Mouse (Mus musculus) urinary bladder, postnatal 36 days (tissue): Measurements from ENCODE around the gene Gm2056.
"Not testable (repeated sequence)": the region's sequence is repeated elsewhere in the genome, so short reads cannot be mapped to it uniquely, and the experiment has no call there.

Source experiments
- DNase-seq, 2 experiments: peaks; one replicate each; pipeline ENCODE4 v3.0.0; 2022; ENCODE audit warnings: low spot score in 2 of 2, mixed read lengths in 1 of 2

The Gm2056 gene

DNA sequence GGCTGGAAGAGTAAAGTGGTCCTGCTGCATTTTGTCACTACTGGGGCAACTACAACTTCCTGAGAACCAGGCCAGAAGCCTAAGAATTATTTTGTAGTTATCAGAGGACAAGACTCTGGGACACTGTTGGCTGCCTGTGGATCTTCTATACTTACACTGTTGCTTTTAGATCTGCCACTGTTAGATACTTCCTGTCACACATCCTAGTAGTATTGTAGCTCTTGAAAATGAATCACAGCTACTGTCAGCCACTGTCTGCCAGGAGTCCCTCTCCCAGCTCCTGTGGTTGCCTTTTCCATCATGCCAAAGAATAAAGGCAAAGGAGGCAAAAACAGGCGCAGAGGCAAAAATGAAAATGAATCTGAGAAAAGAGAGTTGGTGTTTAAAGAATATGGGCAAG is at the start of gene Gm2056:
Gene Gm2056 (plus strand): TSS at position 301 of the 400 bp plus-strand sequence.
- not testable (repeated sequence) for DNase-seq

DNA sequence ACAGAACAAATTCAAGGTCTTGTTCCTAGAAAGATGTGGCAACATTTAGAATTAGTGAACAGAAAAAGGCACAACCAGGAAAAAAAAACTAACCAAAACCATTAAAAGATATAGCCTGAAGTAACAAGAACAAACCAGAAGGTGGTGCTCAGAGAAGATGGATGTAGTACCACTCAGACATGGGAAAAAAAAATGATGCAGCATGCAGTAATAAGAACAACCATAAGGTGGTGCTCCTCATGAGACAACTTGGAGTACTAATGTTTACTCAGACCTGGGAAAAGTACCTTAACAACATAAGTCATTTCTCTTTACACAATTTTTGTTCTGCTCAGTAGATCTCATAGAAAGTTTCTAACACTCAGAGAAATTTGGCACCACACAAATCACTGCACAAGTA is 42.8 kb upstream of the Gm2056 start:
- DNase-seq: not testable (repeated sequence)

GRCm38 (mm10) chr12:88004118-88004517 is 22.7 kb upstream of the Gm2056 start:
- DNase-seq: not testable (repeated sequence)

DNA sequence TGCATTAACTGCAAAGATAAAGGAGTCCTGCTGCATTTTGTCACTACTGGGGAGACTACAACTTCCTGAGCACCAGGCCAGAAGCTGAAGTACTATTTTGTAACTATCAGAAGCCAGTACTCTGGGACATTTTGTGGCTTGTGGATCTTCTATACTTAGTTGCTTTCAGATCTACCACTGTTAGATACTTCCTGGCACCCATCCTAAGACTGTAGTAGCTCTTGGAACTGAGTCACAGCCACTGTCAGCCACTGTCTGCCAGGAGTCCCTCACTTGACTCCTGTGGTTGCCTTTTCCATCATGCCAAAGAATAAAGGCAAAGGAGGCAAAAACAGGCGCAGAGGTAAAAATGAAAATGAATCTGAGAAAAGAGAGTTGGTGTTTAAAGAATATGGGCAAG is 15.3 kb upstream of the Gm2056 start, which contains the start of gene Gm2075:
Gene Gm2075 (plus strand): TSS at position 301 of the 400 bp plus-strand sequence.
- not testable (repeated sequence) for DNase-seq

- DNase-seq: not testable (repeated sequence)
These were observed 8.1 kb upstream of the Gm2056 start, which contains the start of gene Gm6803 for GRCm38 (mm10) chr12:88018671-88019070. TSS of gene Gm6803 (minus strand) at chr12:88018771.

DNA sequence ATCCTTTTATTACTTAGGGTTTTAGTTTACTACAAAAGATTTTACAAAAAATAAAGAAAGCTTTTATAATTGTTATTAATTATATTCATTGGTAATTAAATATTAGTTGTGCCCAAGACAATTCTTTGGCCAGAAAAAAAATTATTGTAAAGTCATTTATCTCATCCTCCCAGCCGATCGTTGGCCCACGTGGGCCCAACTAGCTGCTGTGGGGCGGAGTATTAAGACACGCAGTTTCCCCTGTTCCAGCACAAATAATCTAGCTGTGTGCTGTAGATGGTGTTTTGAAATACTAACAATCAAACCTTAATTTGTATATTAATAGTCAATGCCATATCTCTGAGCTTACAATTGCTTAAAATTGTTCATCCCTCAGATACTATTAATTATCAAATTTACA is 5.4 kb downstream of the Gm2056 start:
- not testable (repeated sequence) for DNase-seq

- DNase-seq: not testable (repeated sequence)
These were observed 12.3 kb downstream of the Gm2056 start for GRCm38 (mm10) chr12:88039062-88039461.

DNA sequence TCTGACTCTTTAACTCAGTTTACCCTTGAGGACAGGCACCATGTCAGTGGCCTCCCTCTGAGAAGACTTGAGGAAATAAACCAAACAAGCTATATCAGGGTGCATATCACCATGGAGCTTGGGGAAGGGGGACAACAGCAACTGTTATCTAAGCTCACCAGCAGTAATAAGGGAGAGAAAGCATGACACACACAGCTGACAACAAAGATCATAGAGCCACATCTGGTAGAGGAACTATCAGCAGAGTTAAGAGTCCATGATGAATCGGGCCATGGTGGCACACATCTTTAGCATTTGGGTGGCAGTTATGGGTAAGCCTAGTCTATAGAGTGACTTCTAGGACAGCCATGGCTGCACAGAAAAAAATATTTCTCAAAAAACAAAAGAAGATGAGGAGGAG is 12.9 kb downstream of the Gm2056 start:
- not testable (repeated sequence) for DNase-seq

- DNase-seq: not testable (repeated sequence)
These were observed 18.4 kb downstream of the Gm2056 start for GRCm38 (mm10) chr12:88045226-88045625.
